Mouse (Mus musculus) ovary, adult 18-20 months (tissue): Measurements from ENCODE around the gene Acot12.
"Not testable (repeated sequence)": the region's sequence is repeated elsewhere in the genome, so short reads cannot be mapped to it uniquely, and the experiment has no call there.

Experiments
- DNase-seq: peaks from one replicate; pipeline ENCODE4 v3.0.0; 2022; ENCODE audit warnings: low spot score, mixed read lengths

Acot12 gene

DNA sequence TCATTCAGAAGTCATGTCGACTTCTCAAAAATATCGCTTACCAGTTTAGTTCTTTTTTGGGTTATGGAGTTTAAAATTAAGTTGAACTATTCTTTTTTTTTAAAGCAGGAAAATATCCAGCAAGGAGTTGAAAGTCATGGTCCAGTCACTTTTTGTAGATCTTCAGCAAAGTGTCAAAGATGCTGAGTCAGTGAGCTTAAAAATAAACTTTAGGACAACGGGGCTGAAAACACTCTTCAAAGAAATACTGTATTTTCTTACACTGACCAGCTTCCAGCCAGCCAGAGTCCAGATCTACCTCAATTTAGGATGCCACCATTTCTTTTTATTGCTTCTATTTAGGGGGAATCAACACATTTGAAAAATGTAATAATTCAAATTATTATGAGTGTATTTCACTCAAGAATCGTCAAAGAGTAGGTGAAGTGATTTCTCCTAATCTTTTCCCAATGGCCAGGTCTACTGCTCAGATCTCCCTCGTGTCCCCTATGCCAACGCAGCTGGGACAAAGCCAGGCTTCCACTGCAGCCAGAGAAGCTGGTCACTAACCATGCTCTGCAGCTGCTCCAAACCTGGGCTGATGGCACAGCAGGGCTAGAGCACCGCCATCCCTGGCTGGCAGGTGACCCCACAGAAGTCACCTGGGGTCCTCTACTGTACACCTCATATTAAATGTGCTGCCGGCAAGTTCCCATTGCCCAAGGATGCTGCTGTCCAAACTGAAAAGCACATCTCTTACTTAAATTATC is 19.2 kb downstream of the Acot12 start:
- no peak for DNase-seq

- no peak for DNase-seq
Measured at GRCm38 (mm10) chr13:91761654-91762445, 20.5 kb downstream of the Acot12 start.

DNA sequence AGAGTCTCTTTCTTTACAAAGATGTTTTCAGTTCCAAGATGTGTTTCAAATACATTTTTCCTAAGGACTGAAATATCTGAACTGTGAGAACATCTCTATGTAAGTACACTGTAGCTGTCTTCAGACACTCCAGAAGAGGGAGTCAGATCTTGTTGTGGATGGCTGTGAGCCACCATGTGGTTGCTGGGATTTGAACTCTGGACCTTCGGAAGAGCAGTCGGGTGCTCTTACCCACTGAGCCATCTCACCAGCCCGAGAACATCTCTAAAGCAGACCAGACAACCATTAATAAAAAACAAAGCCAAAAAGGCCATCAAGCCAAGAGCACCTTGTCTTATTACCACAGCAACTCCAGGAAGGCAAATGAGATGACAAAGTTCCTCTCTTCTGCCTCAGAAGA is 22.3 kb downstream of the Acot12 start:
- DNase-seq: not testable (repeated sequence)

- no peak for DNase-seq
Measured at GRCm38 (mm10) chr13:91765627-91766026, 24.3 kb downstream of the Acot12 start.

GRCm38 (mm10) chr13:91768683-91769651 is 27.7 kb downstream of the Acot12 start:
- DNase-seq: no peak

GRCm38 (mm10) chr13:91778092-91778491 is 36.8 kb downstream of the Acot12 start:
- DNase-seq: no peak

DNA sequence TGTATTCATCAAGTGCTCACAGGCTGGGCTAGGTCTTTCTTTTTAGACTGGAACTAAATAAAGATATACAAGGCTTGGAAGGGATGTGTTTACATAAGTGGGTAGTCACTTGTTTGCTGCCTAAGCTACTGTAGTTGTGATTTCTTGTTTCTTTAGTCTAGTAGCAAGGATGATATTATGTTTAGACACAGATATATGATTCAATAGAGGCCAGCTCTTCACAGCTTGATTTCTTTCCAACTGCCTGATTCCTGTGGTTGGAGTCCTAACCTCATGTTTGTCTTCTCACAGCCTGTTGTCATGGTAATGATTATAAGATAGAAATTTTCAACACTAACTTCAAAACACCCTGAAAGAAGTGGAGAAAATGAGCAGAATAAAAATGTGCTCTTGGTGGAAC is 38.6 kb downstream of the Acot12 start:
- DNase-seq: no peak

DNA sequence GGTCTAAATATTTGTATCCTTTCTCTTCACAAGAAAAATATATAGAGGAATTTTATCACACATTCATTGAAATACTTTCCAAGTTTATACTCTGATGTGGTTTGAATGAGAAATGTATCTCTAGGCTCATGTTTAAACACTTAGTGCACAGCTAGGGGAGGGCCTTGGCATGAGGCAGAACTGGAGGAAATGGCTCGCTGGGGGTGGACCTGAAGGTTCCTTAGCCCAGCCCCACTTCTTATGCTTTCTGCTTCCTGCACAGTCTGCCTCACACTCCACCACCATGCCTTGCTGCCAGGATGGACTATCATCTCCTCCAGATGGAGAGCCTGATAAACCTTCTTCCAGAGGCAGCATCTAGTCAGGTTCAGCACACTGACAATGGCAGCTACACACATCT is 50.7 kb downstream of the Acot12 start:
- no peak for DNase-seq

DNA sequence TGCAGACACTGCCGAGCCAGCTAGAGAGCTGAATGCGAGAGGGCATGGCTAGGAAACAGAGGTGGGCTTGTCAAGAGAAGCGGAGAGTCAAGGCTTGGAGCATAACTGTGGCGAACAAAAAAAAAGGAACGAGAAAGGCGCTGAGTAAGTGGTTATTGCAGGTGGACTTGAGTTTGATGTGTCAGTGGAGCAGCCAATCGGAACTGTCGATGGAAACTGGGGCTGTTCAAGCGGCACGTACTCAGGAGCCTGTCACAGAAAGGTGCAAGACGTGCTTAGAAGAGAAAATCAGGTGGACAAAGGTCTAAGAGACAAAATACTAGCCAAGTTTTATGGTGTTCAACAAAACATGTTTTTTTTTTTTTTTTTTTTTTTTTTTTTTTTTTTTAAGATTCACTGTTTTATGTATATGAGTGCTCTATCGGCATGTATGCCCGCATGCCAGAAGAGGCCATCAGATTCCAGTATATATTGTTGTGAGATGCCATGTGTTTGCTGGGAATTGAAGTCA is 53.7 kb downstream of the Acot12 start:
- no peak for DNase-seq

DNA sequence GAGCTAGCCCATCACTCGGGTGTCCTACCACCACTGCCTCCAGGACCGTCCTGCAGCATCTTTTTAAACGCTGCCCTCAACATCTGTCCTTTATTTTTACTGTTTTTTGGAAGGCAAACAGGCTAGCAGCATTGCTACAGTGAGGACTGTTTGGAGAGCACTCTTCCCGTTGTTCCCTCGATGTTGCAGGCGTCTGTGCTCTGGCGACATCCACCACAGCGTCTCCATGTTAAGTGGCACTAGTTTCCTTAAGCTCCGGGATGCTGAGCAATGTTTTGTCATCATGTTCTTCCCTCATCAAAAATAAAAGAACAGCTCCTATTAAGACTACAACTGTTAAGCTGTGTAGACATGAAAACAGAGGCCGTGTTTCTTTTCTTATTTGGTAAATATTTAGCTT is 54.3 kb downstream of the Acot12 start:
- DNase-seq: no peak

DNA sequence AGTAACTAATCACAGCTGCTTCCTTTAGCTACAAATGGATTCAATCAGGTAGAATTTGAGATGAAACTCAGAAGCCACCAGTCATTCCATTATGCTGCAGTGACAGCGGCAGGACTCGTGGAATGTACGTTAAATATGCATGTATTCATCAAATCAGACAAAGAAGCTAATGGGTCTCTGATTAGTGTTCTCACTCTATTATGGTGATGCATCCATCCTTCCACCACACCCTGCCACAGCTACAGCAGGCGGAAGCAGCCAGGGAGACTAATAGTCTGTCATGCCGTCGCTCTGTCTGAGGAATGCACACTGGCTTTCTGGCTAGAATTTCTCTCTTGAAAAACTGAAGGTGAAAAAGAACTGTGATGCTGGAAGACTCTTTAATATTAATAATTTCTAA is 54.7 kb downstream of the Acot12 start:
- DNase-seq: no peak

DNA sequence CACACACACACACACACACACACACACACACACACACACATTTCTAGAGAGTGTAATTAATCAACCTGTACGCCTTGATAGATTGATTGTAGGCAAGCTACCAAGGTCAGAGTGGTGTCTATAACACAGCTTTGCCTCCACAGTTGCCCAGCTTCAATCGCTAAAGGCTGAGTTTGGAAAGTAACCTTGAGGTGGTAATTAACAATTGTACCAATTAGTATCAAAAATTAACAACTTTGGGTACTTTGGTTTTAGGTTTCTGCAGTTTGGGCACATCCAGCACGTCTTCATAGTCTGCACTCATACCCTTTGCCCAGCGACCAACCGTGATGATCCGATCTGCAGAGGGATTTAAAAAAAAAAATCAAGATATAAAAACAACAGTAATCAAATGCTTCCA is 55.6 kb downstream of the Acot12 start:
- no peak for DNase-seq

- DNase-seq: no peak
Measured at GRCm38 (mm10) chr13:91797442-91797841, 56.1 kb downstream of the Acot12 start.

- DNase-seq: no peak
Measured at GRCm38 (mm10) chr13:91801726-91802125, 60.4 kb downstream of the Acot12 start.

DNA sequence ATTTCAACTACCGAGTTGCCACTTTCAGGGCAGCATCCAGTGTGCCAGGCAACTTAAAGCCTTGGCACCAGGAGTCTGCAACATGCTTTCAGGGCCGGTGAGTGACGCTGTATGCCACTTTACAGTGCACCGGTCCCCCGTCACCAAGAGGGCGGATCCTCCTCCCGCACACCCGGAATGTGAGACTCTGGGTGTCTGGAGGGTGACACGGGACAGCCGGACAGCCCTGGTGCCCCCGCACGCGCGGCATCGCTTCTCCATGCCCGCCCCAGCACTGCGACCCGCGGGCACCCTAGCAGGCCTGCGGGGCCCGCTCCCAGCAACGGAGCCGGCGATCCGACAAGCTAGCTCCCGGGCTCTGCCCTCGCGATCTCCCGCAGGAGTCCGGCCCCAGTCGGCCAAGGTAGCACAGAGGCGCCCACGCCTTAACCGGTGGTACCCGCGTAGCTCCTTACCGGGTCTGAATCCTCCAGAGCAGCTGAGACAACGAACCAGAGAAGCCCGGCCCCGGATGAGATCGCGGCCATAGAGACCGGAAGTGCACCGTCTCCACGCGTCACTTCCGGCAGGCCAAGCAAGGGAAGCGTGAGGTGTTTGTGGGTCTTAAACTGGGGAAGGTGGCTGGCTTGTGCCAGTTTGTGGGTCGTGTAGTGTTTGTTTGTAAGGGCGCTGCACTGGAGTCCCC is 66.0 kb downstream of the Acot12 start, which contains the start of gene Zcchc9:
TSS of gene Zcchc9 (minus strand) at position 551 of the 685 bp plus-strand sequence.
- peak; percentile 78 for DNase-seq

GRCm38 (mm10) chr13:91807874-91808575 is 66.7 kb downstream of the Acot12 start:
- DNase-seq: no peak

DNA sequence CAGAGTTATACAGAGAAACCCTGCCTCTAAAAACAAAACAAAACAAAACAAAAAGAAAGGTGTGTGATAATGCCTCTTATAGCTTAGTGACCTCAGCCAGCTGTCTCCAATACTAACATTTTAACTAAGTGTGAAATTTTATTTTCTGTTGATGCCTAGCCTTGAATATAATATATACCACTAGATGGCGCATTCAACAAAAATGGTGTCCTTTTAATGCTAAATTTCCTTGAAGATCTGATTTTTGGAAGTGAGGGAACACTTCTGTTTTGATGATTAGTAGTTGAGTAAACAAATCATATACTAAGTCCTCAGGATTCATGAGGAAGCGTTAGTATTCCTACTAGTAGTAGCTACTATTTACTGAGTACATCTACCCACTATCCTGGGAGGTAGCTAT is 68.2 kb downstream of the Acot12 start:
- DNase-seq: no peak

- DNase-seq: no peak
Measured at GRCm38 (mm10) chr13:91814670-91815069, 73.4 kb downstream of the Acot12 start.

GRCm38 (mm10) chr13:91823735-91824134 is 82.4 kb downstream of the Acot12 start:
- no peak for DNase-seq

DNA sequence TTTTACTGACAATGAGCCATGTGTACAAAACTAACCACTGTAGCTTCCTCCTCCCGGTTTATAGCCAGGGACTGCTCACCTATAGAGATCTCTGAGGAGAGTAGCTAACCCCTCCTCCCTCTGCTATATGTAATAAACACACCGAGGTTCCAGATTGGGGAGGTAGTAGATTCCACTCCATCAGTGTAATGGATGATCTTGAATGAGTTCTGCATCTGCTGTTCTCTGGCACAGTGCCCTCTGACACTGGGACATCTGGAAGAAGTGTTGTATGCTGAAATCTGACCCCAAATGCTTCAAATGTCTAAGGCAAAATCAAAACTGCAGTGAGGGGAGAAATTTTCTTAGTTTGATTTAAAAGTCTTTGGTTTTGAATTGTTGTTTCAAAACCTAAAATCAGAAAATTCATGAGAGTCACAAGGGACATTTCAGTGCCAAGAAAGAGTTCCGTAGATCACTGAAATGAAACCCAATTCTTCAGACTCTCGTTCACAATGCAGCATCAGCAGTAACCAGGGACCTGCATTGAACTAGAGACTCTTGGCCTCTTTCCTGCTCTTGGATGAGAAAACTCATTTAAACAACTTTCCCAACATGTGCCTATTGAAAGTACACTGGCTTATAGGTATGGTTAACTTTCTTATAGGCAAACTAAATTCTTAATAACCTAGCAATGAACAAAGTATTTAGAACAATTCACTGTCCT is 83.7 kb downstream of the Acot12 start:
- DNase-seq: no peak
